Mouse (Mus musculus): ENCODE measurements around the gene Cdan1. TPM values are rescaled to one million over a fixed set of nuclear protein-coding genes. Genes with fewer than 3 reads are reported as not detected.
"Not testable (repeated sequence)": the region's sequence is repeated elsewhere in the genome, so short reads cannot be mapped to it uniquely, and the experiment has no call there.

Cdan1 gene
- total RNA-seq, 2 experiments from 2014 or later: 10.5 to 14.2 TPM

DNA sequence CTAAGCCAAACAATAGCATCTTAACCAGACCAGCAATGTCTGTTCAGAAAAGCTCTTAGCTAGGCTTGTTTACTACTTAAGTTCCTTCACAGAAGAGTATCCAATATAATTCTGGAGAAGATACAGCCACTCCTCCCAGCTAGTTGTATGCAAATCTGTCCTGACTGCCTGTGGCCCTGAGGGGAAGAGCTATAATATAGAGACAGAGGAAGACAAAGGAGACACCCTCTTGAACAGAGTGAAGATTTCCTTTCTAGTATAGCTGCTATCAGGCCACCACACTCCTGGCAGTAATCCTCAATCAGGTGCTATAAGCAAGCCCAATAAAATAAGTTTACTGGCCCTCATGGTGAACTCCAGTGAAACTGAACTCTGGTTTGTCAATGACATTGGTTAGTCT is 88.0 kb downstream of the Cdan1 start:
- intact Hi-C loops (cut with DNase I): no loop called here
- no peak for DNase-seq

DNA sequence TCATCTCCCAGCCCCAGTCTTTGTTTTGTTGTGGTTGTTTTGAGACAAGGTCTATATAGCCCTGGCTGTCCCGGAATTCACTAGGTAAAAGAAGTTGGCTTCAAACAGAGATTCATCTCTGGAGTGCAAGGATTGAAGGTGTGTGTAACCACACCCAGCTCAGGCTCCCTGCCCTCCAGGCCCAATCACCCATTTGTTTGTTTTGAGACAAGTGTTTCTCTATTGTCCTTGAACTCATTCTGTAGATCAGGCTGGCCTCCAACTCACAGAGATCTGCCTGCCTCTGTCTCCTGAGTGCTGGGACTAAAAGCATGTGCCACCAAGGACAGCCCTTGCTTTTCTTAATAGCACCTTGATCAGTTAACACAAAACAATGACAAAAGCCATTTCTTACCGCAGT is 101.9 kb downstream of the Cdan1 start:
- no peak for DNase-seq
- intact Hi-C loops (cut with DNase I): no loop called here

DNA sequence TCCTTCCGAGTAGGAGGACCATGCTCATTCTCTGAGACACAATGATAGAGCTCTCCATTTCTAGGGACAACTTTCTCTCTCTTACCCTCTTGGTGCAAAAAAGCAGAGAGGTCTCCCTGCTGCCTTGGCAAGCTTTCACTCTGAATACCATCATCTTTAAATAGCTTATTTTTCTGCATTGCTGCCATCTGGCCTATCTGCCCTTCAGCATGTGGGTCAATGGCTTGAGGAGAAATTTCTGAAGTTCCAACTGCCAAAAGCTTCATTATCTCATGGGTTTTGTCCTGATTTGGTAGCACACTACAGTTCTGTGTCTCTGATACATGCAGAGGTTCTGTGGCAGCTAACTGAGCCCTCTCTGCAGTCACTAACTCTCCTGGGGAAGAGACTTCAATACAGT is 104.4 kb downstream of the Cdan1 start:
- no peak for DNase-seq
- intact Hi-C loops (cut with DNase I): no loop called here

DNA sequence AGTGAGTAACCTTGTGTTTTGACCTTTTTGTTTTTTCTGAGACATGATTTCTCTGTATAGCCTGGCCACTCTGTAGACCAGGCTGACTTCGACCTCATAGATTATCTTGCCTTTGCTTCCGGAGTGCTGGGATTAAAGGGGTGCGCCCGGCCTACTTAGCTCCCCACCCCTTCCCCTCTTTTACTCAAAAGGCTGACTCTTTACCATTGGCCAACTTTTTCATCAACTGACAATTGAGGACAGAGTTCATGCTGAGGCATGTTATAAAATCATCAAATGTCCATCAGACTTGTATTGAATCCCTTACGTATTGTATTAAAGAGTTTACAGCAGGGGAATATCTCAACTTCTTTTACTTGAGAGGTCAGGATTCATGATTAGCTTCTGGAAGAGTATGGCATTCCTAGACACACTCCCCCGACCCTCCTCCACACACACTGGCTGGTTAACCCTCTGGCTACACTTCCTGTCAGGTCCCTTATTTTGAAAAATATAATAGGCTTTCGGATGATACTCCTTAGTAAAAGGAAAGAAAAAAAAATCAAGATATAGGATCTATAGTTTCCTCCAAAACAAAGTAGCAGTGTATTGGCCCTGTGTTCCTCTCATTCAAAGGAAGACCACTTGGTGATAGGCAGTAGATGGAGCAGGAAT is 117.9 kb downstream of the Cdan1 start:
- intact Hi-C loops (cut with DNase I): loop anchor here (5.0 kb wide), 1 partner anchor 120 kb away; the partner anchor contains the start of genes Cdan1 and Ttbk2
- no peak for DNase-seq

DNA sequence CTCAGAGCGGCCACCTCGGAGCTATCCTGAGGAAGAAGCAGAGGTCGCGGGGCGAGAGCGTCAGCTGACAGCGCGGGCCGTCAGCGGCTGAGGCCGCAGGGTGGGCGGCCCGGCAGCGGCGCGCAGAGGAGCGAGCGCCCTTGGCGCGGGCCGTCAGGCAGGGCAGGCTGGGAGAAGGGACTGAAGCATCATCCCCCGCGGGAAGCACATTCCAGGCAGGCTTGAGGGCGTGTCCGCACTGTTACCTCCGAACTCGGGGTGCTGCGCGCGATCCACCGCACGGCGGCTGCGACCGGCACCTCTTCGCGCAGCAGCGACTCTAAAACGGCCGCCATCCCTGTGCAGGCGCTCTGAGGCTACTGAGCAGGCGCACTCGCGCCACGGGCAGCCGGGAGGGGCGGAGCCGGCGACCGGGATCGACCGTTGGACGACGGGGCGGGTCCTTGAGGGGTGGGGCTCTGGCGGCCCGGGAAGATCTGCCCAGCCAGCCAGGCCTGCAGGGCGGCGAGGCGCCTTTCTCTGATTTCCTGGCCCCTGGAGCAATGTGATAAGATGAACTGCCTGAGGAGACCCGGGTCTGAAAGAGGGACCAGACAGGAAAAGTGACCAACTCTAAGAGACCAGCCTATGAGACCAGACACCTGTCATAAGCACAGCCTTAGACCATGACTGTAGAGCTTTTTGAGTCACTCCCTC is 118.6 kb downstream of the Cdan1 start:
- peak; percentile 91 to 92 for DNase-seq
- intact Hi-C loops (cut with DNase I): loop anchor here (5.0 kb wide), 1 partner anchor 121 kb away; the partner anchor contains the start of genes Cdan1 and Ttbk2

DNA sequence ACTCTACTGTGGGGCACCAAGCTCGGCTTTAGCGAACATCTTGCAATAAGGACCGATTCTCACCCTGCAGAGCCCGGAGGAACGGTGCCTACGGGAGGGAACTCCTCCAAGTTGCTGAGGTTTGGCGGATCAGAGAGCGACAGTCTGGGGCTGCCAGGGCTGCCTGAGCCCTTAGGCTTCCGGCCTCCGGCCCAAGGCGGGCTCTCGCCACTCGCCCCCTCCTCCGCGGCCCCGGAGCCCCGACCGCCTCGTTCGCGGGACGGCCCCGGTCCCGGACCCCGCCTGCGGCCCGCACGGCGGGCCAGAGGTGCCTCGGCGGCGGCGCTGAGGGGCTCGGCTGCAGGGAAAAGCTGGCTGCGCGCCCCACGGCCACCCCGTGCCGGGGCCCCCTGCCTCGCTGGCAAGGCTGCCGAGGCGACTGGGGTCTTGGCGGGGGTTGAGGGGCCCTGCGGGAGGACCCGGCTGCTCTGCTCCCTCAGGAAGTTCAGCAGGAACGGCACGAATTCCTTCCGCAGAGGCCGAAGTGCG is 119.2 kb downstream of the Cdan1 start:
- intact Hi-C loops (cut with DNase I): loop anchor here (5.0 kb wide), 1 partner anchor 122 kb away; the partner anchor contains the start of genes Cdan1 and Ttbk2
- DNase-seq: peak in 1 of 2 experiments; percentile 21

DNA sequence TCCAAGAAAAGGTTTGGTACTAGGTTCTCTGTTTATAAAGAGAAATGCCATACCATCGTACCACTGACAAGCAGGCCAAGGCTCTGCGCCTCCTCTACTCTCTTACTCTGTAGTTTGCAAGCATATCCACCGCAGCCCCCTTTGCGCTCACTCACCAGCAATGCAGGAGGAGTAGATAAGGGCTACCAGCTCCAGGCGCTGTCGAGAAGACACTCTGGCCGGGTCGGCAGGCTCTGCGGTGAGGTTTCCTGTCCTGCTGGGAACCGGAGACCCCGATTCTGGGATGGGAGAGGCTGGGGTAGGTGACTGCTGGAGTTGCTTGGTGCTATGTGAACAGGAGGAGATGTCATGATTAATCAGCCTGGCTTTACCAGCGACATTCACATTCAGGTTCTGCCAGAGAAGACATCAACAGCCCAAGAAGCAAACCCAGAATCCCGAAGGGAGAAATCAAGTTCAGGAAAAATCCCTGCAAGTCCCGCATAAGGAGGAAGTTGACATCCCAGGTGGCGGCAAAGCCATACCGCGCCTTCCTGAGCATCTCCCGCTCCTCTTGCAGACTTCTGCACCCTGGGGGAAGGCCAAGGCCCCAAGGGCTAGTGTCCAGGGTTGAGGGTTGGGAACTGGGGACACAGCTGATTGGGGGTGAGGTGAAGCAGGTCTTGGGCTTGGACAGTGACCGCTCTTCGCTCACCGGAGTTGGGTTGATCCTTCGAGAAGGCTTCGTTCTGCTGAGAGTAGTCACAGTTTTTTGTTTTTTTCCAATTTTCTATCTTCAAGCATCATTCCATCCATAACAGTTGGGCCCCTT is 119.9 kb downstream of the Cdan1 start:
- DNase-seq: peak in 1 of 2 experiments; percentile 18
- intact Hi-C loops (cut with DNase I): loop anchor here (5.0 kb wide), 1 partner anchor 122 kb away; the partner anchor contains the start of genes Cdan1 and Ttbk2

DNA sequence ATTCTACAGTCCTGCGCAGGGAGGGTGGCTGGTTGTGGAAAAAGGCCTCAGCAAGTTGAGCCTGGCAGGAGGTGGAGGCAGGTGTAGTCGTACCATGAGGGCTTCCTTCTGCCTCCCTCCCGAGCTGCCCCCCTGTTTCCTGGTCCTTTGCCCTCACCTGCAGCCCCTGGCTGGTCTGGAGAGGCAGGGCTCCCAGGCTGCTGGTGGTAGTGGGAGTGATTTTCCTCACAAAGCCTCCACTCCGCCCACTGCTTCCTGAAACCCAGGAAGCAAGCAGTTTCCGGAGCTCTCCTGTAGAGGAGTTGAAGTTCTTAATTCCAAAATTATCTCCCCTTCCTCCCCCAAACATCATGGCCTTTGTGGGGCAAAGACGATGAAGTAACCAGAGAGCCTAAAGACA is 125.8 kb downstream of the Cdan1 start:
- intact Hi-C loops (cut with DNase I): no loop called here
- DNase-seq: no peak

DNA sequence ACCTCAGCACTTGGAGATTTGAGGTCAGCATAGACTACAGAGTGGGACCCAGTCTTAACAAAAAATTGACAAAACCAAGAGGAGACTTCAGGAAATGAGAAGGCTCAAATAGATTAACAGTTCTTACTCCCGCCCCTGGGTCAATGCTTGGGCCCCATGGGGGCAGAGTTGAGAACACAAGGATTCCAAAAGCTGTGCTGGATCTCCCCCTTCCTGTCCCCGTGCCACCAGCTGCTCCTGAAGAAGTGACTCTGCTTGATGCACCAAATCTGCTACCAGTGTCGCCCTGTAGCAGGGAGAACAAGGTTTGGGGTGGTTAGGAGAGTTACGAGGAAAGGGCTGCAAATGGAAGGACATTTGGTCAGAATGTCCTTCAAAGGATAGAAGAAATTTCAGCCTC is 126.3 kb downstream of the Cdan1 start:
- no peak for DNase-seq

DNA sequence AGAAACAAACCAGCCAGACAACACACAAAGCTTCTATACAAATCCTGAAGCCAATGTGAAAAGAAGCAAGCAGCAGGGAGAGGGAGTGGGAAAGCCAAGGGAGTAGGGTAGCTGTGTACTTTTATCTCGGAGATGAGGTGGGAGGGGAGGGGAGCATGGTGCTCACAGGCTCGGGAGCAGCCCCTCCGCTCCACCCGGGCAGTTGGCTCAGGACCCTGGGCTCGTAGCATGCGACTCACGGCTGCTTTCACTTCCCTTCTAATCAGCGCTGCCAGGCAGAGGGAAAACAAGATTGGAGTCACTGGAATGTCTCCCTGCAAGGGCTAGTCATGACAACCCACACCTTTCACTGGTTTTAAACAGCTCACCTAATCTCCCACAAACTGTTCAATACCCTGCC is 127.4 kb downstream of the Cdan1 start:
- intact Hi-C loops (cut with DNase I): no loop called here
- DNase-seq: no peak

More for the DNA sequence above, 126.3 kb downstream of the Cdan1 start:
- intact Hi-C loops (cut with DNase I): no loop called here

DNA sequence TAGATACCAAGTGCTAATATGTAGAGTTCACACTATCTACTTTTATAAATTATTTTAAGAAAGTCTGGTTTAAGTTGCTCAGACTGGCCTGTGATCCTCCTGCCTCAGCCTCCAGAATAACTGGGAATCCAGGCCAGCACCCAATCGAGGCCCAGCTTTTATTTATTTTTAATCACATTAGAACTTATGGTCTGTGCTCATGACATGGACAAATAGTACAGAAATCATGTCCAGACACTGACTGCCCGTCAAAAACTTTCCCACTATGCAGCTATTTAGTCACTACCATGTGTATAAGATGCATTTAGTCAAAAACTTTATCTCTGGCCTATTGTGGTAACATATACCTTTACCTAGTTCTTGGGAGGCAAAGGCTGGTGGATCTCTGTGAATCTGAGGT is 128.0 kb downstream of the Cdan1 start:
- no peak for DNase-seq
- intact Hi-C loops (cut with DNase I): no loop called here

DNA sequence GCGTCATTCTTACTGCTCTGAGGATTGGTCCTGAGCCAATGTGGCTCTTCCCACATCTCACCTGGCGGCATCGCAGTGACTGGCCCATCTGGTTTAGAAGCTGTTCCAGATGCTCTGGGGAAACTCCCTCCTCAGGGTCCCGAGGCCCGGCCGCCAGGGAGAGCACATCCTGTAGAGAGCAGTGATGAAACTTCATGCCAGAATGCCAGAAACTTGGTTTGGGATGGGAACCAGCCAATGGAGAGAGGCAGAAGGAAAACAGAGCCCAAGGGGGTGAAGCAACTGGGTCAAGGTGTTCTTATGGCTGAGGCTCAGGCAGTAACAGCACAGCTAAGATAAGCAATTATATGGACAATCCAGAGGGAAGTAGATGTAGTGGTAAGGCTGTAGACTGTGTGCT is 129.1 kb downstream of the Cdan1 start:
- intact Hi-C loops (cut with DNase I): no loop called here

DNA sequence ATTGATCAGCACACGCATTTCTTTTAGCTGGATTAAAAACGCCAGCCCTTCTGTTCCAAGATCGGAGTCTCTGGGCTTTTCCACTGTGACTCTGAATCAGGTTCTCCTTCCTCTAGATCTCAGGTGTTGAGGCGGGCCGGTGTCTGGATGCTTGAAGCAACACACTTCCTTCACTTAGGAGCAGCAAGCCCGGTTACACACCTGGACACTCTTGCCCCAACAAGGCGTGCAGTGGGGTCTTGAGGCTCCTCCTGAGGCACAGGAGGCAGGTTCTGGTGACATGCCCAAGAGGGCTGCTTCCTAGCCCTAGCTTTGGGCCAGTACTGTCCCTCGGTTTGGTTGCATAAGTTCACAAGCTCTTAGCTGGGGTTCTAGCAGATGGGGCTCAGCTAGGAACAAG is 131.4 kb downstream of the Cdan1 start:
- DNase-seq: no peak
- intact Hi-C loops (cut with DNase I): no loop called here

More for the DNA sequence above, 129.1 kb downstream of the Cdan1 start:
- no peak for DNase-seq

DNA sequence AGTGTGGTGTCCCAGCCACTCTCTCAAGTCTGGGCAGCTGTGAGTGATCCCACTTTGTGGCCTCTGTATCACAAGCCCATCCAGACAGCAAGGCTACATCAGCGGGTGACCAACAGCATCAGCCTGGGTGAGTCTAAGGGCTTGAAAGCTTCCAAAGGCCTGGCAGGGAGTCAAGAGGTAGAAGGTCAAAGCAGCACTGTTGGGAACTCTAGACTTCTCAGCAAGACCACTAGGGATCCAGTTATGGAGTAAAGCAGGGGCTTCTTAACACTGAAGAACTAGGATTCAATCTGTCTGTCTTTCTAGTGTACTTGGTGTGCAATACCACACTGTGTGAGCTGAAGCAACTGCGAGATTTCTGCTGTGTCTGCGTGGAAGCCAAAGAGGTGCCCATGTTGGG is 136.5 kb downstream of the Cdan1 start:
- no peak for DNase-seq
- intact Hi-C loops (cut with DNase I): no loop called here

DNA sequence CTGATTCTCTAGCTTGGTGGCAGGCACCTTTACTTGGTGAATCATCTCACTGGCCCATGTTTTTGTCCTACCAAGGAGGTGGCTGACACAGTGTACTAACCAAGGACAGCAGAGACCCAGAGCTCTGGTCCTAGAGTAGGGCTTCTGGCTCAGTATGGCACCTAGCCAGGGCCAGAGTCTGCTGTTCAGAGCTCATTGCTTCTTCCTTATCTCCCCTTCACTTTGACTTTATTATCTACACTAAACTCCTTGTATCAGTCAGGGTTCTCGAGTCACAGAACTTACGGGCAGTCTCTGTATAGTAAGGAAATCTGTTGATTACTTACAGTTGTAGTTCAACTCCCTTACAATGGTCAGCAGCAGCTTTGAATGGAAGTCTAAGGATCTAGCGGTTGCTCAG is 139.0 kb downstream of the Cdan1 start:
- intact Hi-C loops (cut with DNase I): no loop called here
- DNase-seq: no peak

DNA sequence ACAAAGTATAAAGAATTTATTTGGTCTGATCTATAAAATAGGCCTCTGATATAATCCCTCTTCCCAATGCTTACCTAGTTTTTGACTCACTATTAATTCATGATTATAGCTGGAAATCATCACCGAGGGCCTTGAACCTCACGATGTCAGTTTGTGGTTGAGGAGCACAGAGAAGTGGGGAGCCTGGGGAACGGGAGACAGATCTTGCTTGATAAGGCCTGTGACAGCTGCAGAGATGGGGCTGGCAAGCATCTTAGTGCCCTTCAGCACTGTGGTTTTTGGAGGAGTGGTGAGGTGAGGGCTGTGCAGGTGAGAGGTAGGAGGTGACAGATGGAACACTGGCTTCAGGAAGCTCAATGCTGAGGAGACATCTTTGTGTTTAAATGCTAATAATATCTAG is 139.8 kb downstream of the Cdan1 start:
- no peak for DNase-seq
- intact Hi-C loops (cut with DNase I): no loop called here

DNA sequence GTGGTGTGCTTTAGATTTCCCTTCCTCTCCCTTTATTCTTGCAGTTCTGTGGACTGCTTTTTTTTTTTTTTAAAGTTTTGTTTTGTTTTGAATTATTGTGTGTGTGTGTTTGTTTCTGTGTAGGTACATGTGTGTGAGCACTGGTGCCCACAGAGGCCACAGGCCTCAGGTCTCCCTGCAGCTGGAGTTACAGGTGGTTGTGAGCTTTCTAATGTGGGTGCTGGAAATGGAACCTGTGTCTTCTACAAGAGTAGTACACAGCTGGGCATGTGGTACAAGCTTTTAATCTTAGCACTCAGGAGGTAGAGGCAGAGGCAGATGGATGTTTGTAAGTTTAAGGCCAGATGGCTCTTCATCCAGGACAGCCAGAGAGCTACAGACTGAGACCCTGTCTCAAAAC is 142.9 kb downstream of the Cdan1 start:
- intact Hi-C loops (cut with DNase I): no loop called here
- DNase-seq: no peak

DNA sequence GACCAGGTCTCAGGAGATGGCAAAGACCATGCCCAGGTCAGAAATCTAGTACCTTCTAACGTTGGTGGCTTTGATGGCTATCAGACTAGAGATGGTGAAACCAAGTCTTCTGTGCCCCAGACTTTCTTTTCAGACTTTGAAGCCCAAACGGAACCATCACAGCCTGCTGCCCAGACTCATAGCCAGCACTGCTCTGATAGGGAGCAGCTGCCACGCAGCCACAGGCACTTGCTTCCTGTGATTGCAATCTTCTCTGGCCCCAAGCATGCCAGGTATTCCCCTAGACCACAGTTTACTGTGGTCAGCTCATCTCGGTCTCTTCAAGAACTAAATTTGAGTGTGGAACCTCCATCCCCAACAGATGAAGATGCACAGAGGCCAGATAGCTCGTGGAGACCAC is 147.3 kb downstream of the Cdan1 start:
- DNase-seq: no peak
- intact Hi-C loops (cut with DNase I): no loop called here

DNA sequence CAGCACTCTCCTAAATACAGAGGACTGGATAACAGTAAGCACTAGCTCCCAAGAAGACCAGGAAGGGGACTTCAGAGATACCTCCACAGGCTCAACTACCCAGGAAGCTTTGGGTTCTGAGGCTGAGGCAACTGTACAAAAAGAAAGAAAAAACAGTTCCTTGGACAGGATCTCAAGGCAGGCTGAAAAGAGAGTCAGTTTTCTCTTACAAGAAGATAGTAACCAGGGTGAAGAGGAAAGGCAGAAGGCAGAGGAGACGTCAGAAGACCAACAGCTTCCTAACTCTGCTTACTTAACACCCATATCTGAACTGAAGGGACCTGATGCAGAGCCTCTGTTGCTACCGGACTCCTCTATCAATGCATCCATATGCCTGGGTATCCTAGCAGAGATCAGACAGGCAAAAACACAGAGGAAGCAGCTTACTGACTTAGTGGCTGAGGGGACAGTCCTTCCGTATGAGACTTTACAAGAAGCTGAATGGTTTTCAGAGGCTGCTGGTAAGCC is 149.5 kb downstream of the Cdan1 start:
- no peak for DNase-seq
- intact Hi-C loops (cut with DNase I): no loop called here

DNA sequence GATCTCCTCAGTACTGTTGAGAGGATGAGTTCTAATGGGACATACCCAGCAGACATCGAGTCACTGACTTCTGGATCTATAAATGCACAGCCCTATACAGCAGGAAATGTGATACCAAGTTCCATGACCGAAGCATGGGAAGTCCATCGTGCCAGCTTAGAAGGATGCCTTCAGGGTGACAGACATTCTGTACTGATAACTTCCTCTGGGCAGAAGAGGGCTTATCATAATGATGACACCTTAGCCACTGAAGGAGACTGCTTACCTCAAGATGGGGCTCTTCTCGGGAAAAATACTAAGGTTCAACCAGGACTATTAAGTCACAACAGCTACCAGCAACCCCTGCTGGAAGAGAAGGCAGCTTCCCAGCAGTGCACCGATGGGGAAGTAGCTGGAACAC is 152.2 kb downstream of the Cdan1 start:
- DNase-seq: no peak
- intact Hi-C loops (cut with DNase I): no loop called here

DNA sequence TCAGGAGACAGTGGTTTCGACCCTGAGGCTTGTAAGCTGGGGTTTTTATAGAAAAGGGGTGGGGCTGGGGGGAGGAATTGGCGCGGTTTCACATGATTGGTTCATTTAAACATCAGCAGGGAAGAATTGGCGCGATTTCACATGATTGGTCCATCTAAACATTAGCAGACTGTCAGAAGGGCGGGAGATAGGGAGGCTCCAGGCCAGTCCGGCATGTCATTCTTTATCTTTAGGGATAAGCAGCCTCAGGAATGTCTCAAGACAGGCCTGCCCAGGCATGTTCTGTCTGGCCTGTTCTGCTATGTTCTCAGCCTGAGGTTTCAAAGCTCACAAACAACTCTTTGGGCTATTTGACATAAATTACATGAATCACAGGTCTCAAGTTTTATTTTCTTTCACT is 168.8 kb downstream of the Cdan1 start:
- intact Hi-C loops (cut with DNase I): not testable (repeated sequence)

More for the DNA sequence above, 168.8 kb downstream of the Cdan1 start:
- not testable (repeated sequence) for DNase-seq

Data from heart, postnatal 36 days (tissue).